Mouse (Mus musculus): ENCODE measurements around the gene 4930402F06Rik. TPM values are rescaled to one million over a fixed set of nuclear protein-coding genes. Genes with fewer than 3 reads are reported as not detected.

Gene 4930402F06Rik
- polyA plus RNA-seq, 1 experiment from 2014 or later = not detected

DNA sequence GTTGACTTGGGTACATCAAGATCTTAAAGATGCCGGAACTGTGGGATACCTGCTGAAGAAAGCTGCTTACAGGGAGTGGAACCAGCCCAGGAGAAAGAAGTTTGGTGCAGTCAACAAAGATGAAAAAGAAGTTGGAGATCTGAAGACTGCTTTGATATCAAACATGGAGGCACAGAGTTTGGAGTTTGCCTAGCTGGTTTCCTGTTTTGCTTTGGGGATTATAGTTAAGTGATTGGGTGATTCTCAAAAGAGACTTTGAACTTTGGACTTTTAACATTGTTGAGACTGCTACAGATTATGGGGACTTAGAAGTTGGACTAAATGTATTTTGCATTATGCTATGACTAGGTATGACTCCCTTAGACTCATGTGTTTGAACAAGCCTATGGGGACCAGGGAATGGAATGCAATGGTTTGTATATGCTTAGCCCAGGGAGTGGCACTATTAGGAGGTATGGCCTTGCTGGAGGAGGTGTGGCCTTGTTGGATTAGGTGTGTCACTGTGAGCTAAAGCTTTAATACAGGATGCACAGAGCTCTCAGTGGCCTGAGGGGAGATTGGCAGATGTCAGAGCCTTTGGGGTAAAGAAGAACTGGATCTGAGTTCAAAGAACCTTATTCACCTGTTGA is 26.9 kb upstream of the 4930402F06Rik start:
- H3K36me3 ChIP-seq (ENCODE audit: control insufficient read depth, insufficient read depth, low read length) = no peaks in the 10 kb centered on the region
- H3K27me3 ChIP-seq (ENCODE audit: control insufficient read depth, insufficient read depth, low read length) = no peaks in the 10 kb centered on the region
- H3K9me3 ChIP-seq (ENCODE audit: control insufficient read depth, low read length) = no peaks in the 10 kb centered on the region
- ATAC-seq (ENCODE audit: insufficient read depth, low FRiP score, low TSS enrichment) = no peak
- no peak overlapping the region for H3K27ac ChIP-seq (ENCODE audit: low read depth, low read length)
- no peak overlapping the region for H3K4me3 ChIP-seq (ENCODE audit: low read depth, low read length)
- H3K4me2 ChIP-seq (ENCODE audit: low read depth) = no peak overlapping the region
- 96% methylated on average over 1 of the region's 1 CpGs for WGBS
- no peak for DNase-seq (ENCODE audit: low spot score)
- no peak overlapping the region for H3K9ac ChIP-seq (ENCODE audit: low read length)
- no peaks in the 10 kb centered on the region for H3K4me1 ChIP-seq (ENCODE audit: control insufficient read depth, insufficient read depth, low read length)

DNA sequence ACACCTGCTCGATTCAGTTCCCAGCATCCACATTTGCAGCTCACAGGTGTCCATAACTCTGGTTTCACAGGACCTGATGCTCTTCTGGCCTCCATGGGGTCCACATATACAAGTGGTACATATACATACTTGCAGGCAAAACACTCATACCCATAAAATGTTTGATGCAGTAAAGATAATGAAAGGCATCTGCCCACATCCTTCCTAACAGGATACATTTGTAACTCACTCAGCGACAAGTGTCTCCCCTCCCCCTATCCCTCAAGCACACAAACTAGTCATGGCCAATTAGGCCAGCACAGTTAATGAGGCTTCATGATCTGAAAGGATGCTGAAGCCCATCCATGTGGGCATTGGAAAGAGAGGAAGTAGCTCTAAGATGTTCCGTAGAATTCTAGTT is 25.4 kb upstream of the 4930402F06Rik start:
- Histone ChIP-seq H3K4me1 (ENCODE audit: control insufficient read depth, insufficient read depth, low read length) (no peaks in the 10 kb centered on the region), H3K27me3 (ENCODE audit: control insufficient read depth, insufficient read depth, low read length) (no peaks in the 10 kb centered on the region), H3K9me3 (ENCODE audit: control insufficient read depth, low read length) (no peaks in the 10 kb centered on the region), H3K36me3 (ENCODE audit: control insufficient read depth, insufficient read depth, low read length) (no peaks in the 10 kb centered on the region), H3K27ac (ENCODE audit: low read depth, low read length) (no peak overlapping the region), H3K4me3 (ENCODE audit: low read depth, low read length) (no peak overlapping the region), H3K4me2 (ENCODE audit: low read depth) (no peak overlapping the region), H3K9ac (ENCODE audit: low read length) (no peak overlapping the region)
- 92% methylated on average over 3 of the region's 3 CpGs for WGBS
- no peak for DNase-seq (ENCODE audit: low spot score)
- no peak for ATAC-seq (ENCODE audit: insufficient read depth, low FRiP score, low TSS enrichment)

DNA sequence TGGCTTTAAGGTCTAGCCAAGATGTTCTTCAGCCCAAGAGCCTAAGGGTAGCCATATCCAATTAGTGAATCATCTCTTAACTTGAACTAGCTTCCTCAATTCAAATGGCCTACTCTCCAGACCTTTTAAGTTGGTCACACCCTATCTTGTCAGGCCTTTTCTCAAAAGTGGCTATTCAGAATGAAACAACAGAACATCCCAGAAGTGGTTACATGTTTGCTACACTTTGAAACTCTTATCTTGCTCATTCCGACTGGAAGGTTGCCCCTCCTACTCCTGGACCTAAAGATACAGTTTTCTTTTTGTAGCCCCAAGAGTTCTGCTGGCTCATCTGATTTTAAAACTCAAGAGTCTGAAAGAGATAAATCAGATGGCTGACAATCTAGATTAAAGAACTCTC is 23.7 kb upstream of the 4930402F06Rik start:
- H3K9me3 ChIP-seq (ENCODE audit: control insufficient read depth, low read length) = no peaks in the 10 kb centered on the region
- H3K36me3 ChIP-seq (ENCODE audit: control insufficient read depth, insufficient read depth, low read length) = no peaks in the 10 kb centered on the region
- no peak for ATAC-seq (ENCODE audit: insufficient read depth, low FRiP score, low TSS enrichment)
- no peak for DNase-seq (ENCODE audit: low spot score)
- no peak overlapping the region for H3K27ac ChIP-seq (ENCODE audit: low read depth, low read length)
- no peaks in the 10 kb centered on the region for H3K4me1 ChIP-seq (ENCODE audit: control insufficient read depth, insufficient read depth, low read length)
- no peaks in the 10 kb centered on the region for H3K27me3 ChIP-seq (ENCODE audit: control insufficient read depth, insufficient read depth, low read length)
- H3K4me3 ChIP-seq (ENCODE audit: low read depth, low read length) = no peak overlapping the region
- no peak overlapping the region for H3K4me2 ChIP-seq (ENCODE audit: low read depth)
- 87% methylated on average over 1 of the region's 1 CpGs for WGBS
- H3K9ac ChIP-seq (ENCODE audit: low read length) = no peak overlapping the region

DNA sequence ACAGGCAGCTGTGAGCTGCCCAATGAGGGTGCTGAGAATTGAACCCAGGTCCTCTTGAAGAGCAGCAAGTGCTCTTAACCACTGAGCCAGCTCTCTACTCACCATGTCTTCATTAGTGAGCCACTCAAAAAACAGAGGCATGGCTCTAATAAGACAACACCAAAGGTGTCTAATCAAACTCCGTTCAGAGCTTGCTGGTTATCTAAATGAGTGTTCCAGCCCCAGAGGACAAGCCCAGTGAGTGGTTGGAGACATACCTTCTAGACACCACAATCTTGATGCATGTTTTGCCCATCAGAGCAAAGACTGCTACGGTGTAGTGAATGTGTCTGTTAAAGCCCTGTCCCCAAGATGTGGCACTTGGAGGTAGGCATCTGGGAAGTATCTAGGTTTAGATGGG is 22.7 kb upstream of the 4930402F06Rik start:
- 91% methylated on average over 2 of the region's 2 CpGs for WGBS
- no peaks in the 10 kb centered on the region for H3K27me3 ChIP-seq (ENCODE audit: control insufficient read depth, insufficient read depth, low read length)
- H3K9me3 ChIP-seq (ENCODE audit: control insufficient read depth, low read length) = no peaks in the 10 kb centered on the region
- H3K4me3 ChIP-seq (ENCODE audit: low read depth, low read length) = no peak overlapping the region
- DNase-seq (ENCODE audit: low spot score) (no peak), ATAC-seq (ENCODE audit: insufficient read depth, low FRiP score, low TSS enrichment) (no peak)
- no peaks in the 10 kb centered on the region for H3K4me1 ChIP-seq (ENCODE audit: control insufficient read depth, insufficient read depth, low read length)
- no peak overlapping the region for H3K9ac ChIP-seq (ENCODE audit: low read length)
- H3K36me3 ChIP-seq (ENCODE audit: control insufficient read depth, insufficient read depth, low read length) = no peaks in the 10 kb centered on the region
- no peak overlapping the region for H3K27ac ChIP-seq (ENCODE audit: low read depth, low read length)
- H3K4me2 ChIP-seq (ENCODE audit: low read depth) = no peak overlapping the region

DNA sequence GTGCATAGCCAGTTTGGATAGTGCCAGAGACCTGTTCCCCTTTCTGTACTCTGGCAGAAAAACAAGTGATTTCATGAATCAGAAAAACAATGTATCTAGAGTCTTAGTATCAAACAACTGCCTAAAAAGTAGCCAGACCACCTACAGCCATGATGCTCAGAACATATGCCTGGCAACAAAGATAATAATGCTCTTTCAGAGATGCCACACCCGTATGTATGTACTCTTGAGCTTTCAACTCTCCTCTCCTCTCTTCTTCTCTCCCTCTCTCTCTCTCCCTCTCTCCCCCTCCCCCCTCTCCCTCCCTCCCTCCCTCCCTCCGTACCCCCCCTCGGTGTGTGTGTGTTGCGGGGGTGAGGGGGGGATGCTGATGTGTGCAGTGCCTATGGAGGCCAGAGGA is 22.3 kb upstream of the 4930402F06Rik start:
- no peak overlapping the region for H3K27ac ChIP-seq (ENCODE audit: low read depth, low read length)
- no peak overlapping the region for H3K9ac ChIP-seq (ENCODE audit: low read length)
- H3K4me3 ChIP-seq (ENCODE audit: low read depth, low read length) = no peak overlapping the region
- H3K4me1 ChIP-seq (ENCODE audit: control insufficient read depth, insufficient read depth, low read length) = no peaks in the 10 kb centered on the region
- 100% methylated on average over 3 of the region's 4 CpGs for WGBS
- DNase-seq (ENCODE audit: low spot score) (no peak), ATAC-seq (ENCODE audit: insufficient read depth, low FRiP score, low TSS enrichment) (no peak)
- no peaks in the 10 kb centered on the region for H3K27me3 ChIP-seq (ENCODE audit: control insufficient read depth, insufficient read depth, low read length)
- H3K4me2 ChIP-seq (ENCODE audit: low read depth) = no peak overlapping the region
- H3K36me3 ChIP-seq (ENCODE audit: control insufficient read depth, insufficient read depth, low read length) = no peaks in the 10 kb centered on the region
- no peaks in the 10 kb centered on the region for H3K9me3 ChIP-seq (ENCODE audit: control insufficient read depth, low read length)

DNA sequence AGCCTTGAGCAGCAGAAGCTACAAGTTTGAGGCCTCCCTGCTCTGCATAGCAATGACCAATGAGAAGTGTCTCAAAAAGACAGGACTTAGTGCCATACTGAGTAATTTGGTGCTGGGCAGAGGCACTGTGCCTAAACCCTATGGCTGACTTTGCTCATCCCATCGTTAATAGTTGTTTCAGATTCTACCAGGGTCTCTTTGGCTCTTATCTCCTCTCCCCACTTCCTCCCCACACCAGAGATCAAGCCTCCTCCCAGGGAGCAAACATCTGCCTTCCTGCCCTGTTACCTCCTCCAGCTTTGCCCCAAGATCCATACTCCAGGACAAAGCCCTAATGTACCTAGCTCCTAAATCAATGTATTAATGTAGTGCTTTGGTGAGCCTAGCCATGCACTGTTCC is 20.3 kb upstream of the 4930402F06Rik start:
- H3K4me3 ChIP-seq (ENCODE audit: low read depth, low read length) = no peak overlapping the region
- no peaks in the 10 kb centered on the region for H3K4me1 ChIP-seq (ENCODE audit: control insufficient read depth, insufficient read depth, low read length)
- ATAC-seq (ENCODE audit: insufficient read depth, low FRiP score, low TSS enrichment) (no peak), DNase-seq (ENCODE audit: low spot score) (no peak)
- H3K9ac ChIP-seq (ENCODE audit: low read length) = no peak overlapping the region
- no peaks in the 10 kb centered on the region for H3K36me3 ChIP-seq (ENCODE audit: control insufficient read depth, insufficient read depth, low read length)
- no peak overlapping the region for H3K4me2 ChIP-seq (ENCODE audit: low read depth)
- H3K27ac ChIP-seq (ENCODE audit: low read depth, low read length) = no peak overlapping the region
- no peaks in the 10 kb centered on the region for H3K9me3 ChIP-seq (ENCODE audit: control insufficient read depth, low read length)
- H3K27me3 ChIP-seq (ENCODE audit: control insufficient read depth, insufficient read depth, low read length) = no peaks in the 10 kb centered on the region
- WGBS = 94% methylated on average over 1 of the region's 1 CpGs

DNA sequence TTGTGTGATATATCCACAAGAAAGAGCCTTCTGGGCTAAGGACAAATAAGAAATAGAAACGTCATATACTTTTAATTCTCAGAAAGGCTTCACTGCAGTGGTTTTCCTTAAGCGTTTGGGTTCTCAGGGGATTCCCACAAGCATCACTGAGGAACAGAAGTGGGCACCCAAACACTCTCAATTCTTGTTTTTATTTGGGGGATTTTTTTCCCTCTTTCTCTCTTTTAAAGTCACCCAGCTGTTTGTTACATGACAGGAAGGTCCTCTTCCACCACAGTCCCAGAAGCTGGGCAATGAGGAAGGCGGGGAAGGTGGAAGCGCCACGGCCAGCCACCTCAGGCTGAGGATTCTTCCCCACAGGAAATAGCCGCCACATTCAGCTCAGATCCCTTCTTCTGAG is 19.5 kb upstream of the 4930402F06Rik start:
- Histone ChIP-seq H3K27ac (ENCODE audit: low read depth, low read length) (no peak overlapping the region), H3K4me3 (ENCODE audit: low read depth, low read length) (no peak overlapping the region), H3K9me3 (ENCODE audit: control insufficient read depth, low read length) (no peaks in the 10 kb centered on the region), H3K4me1 (ENCODE audit: control insufficient read depth, insufficient read depth, low read length) (no peaks in the 10 kb centered on the region), H3K27me3 (ENCODE audit: control insufficient read depth, insufficient read depth, low read length) (no peaks in the 10 kb centered on the region), H3K4me2 (ENCODE audit: low read depth) (no peak overlapping the region), H3K36me3 (ENCODE audit: control insufficient read depth, insufficient read depth, low read length) (no peaks in the 10 kb centered on the region), H3K9ac (ENCODE audit: low read length) (no peak overlapping the region)
- WGBS = 85% methylated on average over 6 of the region's 6 CpGs
- ATAC-seq (ENCODE audit: insufficient read depth, low FRiP score, low TSS enrichment) = no peak
- DNase-seq (ENCODE audit: low spot score) = no peak

DNA sequence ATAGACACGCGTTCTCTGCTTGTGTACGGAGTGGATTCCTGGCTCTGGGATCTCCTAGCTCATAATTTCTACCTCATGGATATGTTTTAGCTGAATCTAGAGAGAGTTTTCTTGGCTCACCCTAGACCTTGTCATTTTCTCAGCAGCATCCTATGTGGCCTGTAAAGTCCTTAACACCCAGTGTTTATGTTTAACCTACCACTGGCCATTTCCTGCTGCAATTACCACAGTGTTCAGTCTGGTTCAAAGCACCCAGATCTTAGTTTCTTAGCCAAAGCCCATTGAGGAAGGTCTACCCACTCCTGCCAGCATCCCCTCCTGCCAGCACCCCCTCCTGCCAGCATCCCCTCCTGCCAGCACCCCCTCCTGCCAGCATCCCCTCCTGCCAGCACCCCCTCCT is 15.8 kb upstream of the 4930402F06Rik start:
- 92% methylated on average over 3 of the region's 3 CpGs for WGBS
- Histone ChIP-seq H3K27ac (ENCODE audit: low read depth, low read length) (no peak overlapping the region), H3K4me3 (ENCODE audit: low read depth, low read length) (no peak overlapping the region), H3K4me2 (ENCODE audit: low read depth) (no peak overlapping the region), H3K9ac (ENCODE audit: low read length) (no peak overlapping the region), H3K9me3 (ENCODE audit: control insufficient read depth, low read length) (no peaks in the 10 kb centered on the region), H3K36me3 (ENCODE audit: control insufficient read depth, insufficient read depth, low read length) (no peaks in the 10 kb centered on the region), H3K27me3 (ENCODE audit: control insufficient read depth, insufficient read depth, low read length) (no peaks in the 10 kb centered on the region), H3K4me1 (ENCODE audit: control insufficient read depth, insufficient read depth, low read length) (no peaks in the 10 kb centered on the region)
- ATAC-seq (ENCODE audit: insufficient read depth, low FRiP score, low TSS enrichment) (no peak), DNase-seq (ENCODE audit: low spot score) (no peak)

DNA sequence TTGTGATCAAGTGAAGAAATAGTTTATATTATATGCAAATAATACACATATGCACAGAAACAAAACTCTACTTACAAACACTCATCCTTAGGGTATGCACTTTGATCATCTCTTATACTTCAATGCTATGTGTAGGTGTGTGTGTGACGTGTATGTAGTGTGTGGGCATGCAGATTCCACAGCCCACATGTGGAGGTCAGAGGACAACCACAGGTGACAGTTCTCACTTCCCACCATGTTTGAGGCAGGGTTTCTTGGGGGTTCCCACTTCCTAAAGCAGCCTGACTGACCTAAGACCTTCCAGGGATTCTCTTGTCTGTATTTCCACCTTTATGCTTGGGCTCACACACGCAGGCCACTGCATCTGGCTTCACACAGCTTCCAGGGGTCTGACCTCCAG is 15.3 kb upstream of the 4930402F06Rik start:
- Histone ChIP-seq H3K36me3 (ENCODE audit: control insufficient read depth, insufficient read depth, low read length) (no peaks in the 10 kb centered on the region), H3K27me3 (ENCODE audit: control insufficient read depth, insufficient read depth, low read length) (no peaks in the 10 kb centered on the region), H3K4me2 (ENCODE audit: low read depth) (no peak overlapping the region), H3K9me3 (ENCODE audit: control insufficient read depth, low read length) (no peaks in the 10 kb centered on the region), H3K9ac (ENCODE audit: low read length) (no peak overlapping the region), H3K4me3 (ENCODE audit: low read depth, low read length) (no peak overlapping the region), H3K4me1 (ENCODE audit: control insufficient read depth, insufficient read depth, low read length) (no peaks in the 10 kb centered on the region), H3K27ac (ENCODE audit: low read depth, low read length) (no peak overlapping the region)
- WGBS = 93% methylated on average over 2 of the region's 2 CpGs
- DNase-seq (ENCODE audit: low spot score) (no peak), ATAC-seq (ENCODE audit: insufficient read depth, low FRiP score, low TSS enrichment) (no peak)

All from neural tube, embryonic 11.5 days (tissue).